Mouse (Mus musculus): ENCODE data around the gene 1500015O10Rik. TPM values are rescaled to one million over a fixed set of nuclear protein-coding genes. Genes with fewer than 3 reads are reported as not detected.

Gene 1500015O10Rik
- polyA plus RNA-seq, 1 experiment from 2014 or later, result 19.0 TPM

- 73% methylated on average over 7 of the region's 7 CpGs for WGBS
- Histone ChIP-seq H3K4me3 (ENCODE audit: control insufficient read depth in 1 of 2, insufficient read depth in 1 of 2, low read depth in 1 of 2, low read length in 2 of 2) (no peak overlapping the region), H3K9ac (ENCODE audit: low read length) (no peak overlapping the region), H3K9me3 (ENCODE audit: control insufficient read depth, low read length) (no peaks in the 10 kb centered on the region), H3K36me3 (ENCODE audit: control insufficient read depth, insufficient read depth, low read length) (no peaks in the 10 kb centered on the region), H3K4me2 (ENCODE audit: low read length) (no peak overlapping the region), H3K27ac (replicated peaks in 1 of 2; ENCODE audit: control insufficient read depth in 1 of 2, insufficient read depth in 1 of 2, low read depth in 2 of 2, low read length in 2 of 2) (no peak overlapping the region), H3K27me3 (ENCODE audit: control insufficient read depth, insufficient read depth, low read length) (no peaks in the 10 kb centered on the region), H3K4me1 (ENCODE audit: control insufficient read depth in 2 of 2, insufficient read depth in 2 of 2, low read length in 2 of 2) (peaks cover 0 to 10% of the 10 kb centered on the region in 2 experiments; a peak in 3 of 4 replicates)
- ATAC-seq (ENCODE audit: insufficient number of reproducible peaks, insufficient read depth, low FRiP score, low read depth), result no peak
Observed at GRCm38 (mm10) chr1:43717967-43718366, 12.4 kb upstream of the 1500015O10Rik start.

GRCm38 (mm10) chr1:43718793-43719192 lies 11.6 kb upstream of the 1500015O10Rik start:
- no peak for ATAC-seq (ENCODE audit: insufficient number of reproducible peaks, insufficient read depth, low FRiP score, low read depth)
- no peaks in the 10 kb centered on the region for H3K27me3 ChIP-seq (ENCODE audit: control insufficient read depth, insufficient read depth, low read length)
- 63% methylated on average over 2 of the region's 2 CpGs for WGBS
- no peaks in the 10 kb centered on the region for H3K9me3 ChIP-seq (ENCODE audit: control insufficient read depth, low read length)
- H3K36me3 ChIP-seq (ENCODE audit: control insufficient read depth, insufficient read depth, low read length), result no peaks in the 10 kb centered on the region
- no peak overlapping the region for H3K27ac ChIP-seq (replicated peaks in 1 of 2; ENCODE audit: control insufficient read depth in 1 of 2, insufficient read depth in 1 of 2, low read depth in 2 of 2, low read length in 2 of 2)
- no peak overlapping the region for H3K4me2 ChIP-seq (ENCODE audit: low read length)
- H3K4me3 ChIP-seq (ENCODE audit: control insufficient read depth in 1 of 2, insufficient read depth in 1 of 2, low read depth in 1 of 2, low read length in 2 of 2), result no peak overlapping the region
- H3K4me1 ChIP-seq (ENCODE audit: control insufficient read depth in 2 of 2, insufficient read depth in 2 of 2, low read length in 2 of 2), result peaks cover 0 to 10% of the 10 kb centered on the region in 2 experiments; a peak in 3 of 4 replicates
- no peak overlapping the region for H3K9ac ChIP-seq (ENCODE audit: low read length)

- Histone ChIP-seq H3K4me1 (ENCODE audit: control insufficient read depth in 2 of 2, insufficient read depth in 2 of 2, low read length in 2 of 2) (no peaks in the 10 kb centered on the region), H3K4me3 (ENCODE audit: control insufficient read depth in 1 of 2, insufficient read depth in 1 of 2, low read depth in 1 of 2, low read length in 2 of 2) (no peak overlapping the region), H3K4me2 (ENCODE audit: low read length) (no peak overlapping the region), H3K27me3 (ENCODE audit: control insufficient read depth, insufficient read depth, low read length) (no peaks in the 10 kb centered on the region), H3K9ac (ENCODE audit: low read length) (no peak overlapping the region), H3K27ac (replicated peaks in 1 of 2; ENCODE audit: control insufficient read depth in 1 of 2, insufficient read depth in 1 of 2, low read depth in 2 of 2, low read length in 2 of 2) (no peak overlapping the region), H3K9me3 (ENCODE audit: control insufficient read depth, low read length) (no peaks in the 10 kb centered on the region), H3K36me3 (ENCODE audit: control insufficient read depth, insufficient read depth, low read length) (no peaks in the 10 kb centered on the region)
- ATAC-seq (ENCODE audit: insufficient number of reproducible peaks, insufficient read depth, low FRiP score, low read depth), result no peak
- WGBS, result 38% methylated on average over 1 of the region's 1 CpGs
Observed at GRCm38 (mm10) chr1:43722459-43722858, 7.9 kb upstream of the 1500015O10Rik start.

GRCm38 (mm10) chr1:43732100-43732499 lies 1.7 kb downstream of the 1500015O10Rik start:
- no peak overlapping the region for H3K4me3 ChIP-seq (ENCODE audit: control insufficient read depth in 1 of 2, insufficient read depth in 1 of 2, low read depth in 1 of 2, low read length in 2 of 2)
- no peak for ATAC-seq (ENCODE audit: insufficient number of reproducible peaks, insufficient read depth, low FRiP score, low read depth)
- no peaks in the 10 kb centered on the region for H3K27me3 ChIP-seq (ENCODE audit: control insufficient read depth, insufficient read depth, low read length)
- H3K36me3 ChIP-seq (ENCODE audit: control insufficient read depth, insufficient read depth, low read length), result no peaks in the 10 kb centered on the region
- peaks cover 3% of the 10 kb centered on the region; the same call in 1 of the 2 replicates for H3K9me3 ChIP-seq (ENCODE audit: control insufficient read depth, low read length)
- 79% methylated on average over 4 of the region's 4 CpGs for WGBS
- H3K4me2 ChIP-seq (ENCODE audit: low read length), result no peak overlapping the region
- H3K4me1 ChIP-seq (ENCODE audit: control insufficient read depth in 2 of 2, insufficient read depth in 2 of 2, low read length in 2 of 2), result peaks cover 4 to 6% of the 10 kb centered on the region in 2 experiments; a peak in 3 of 4 replicates
- H3K9ac ChIP-seq (ENCODE audit: low read length), result no peak overlapping the region
- no peak overlapping the region for H3K27ac ChIP-seq (replicated peaks in 1 of 2; ENCODE audit: control insufficient read depth in 1 of 2, insufficient read depth in 1 of 2, low read depth in 2 of 2, low read length in 2 of 2)

GRCm38 (mm10) chr1:43732657-43733056 lies 2.3 kb downstream of the 1500015O10Rik start:
- no peaks in the 10 kb centered on the region for H3K27me3 ChIP-seq (ENCODE audit: control insufficient read depth, insufficient read depth, low read length)
- H3K27ac ChIP-seq (replicated peaks in 1 of 2; ENCODE audit: control insufficient read depth in 1 of 2, insufficient read depth in 1 of 2, low read depth in 2 of 2, low read length in 2 of 2), result no peak overlapping the region
- peaks cover 4 to 6% of the 10 kb centered on the region in 2 experiments; a peak in 3 of 4 replicates for H3K4me1 ChIP-seq (ENCODE audit: control insufficient read depth in 2 of 2, insufficient read depth in 2 of 2, low read length in 2 of 2)
- no peaks in the 10 kb centered on the region for H3K36me3 ChIP-seq (ENCODE audit: control insufficient read depth, insufficient read depth, low read length)
- H3K4me2 ChIP-seq (ENCODE audit: low read length), result no peak overlapping the region
- H3K4me3 ChIP-seq (ENCODE audit: control insufficient read depth in 1 of 2, insufficient read depth in 1 of 2, low read depth in 1 of 2, low read length in 2 of 2), result no peak overlapping the region
- WGBS, result 83% methylated on average over 1 of the region's 1 CpGs
- H3K9me3 ChIP-seq (ENCODE audit: control insufficient read depth, low read length), result peaks cover 3% of the 10 kb centered on the region; the same call in 1 of the 2 replicates
- H3K9ac ChIP-seq (ENCODE audit: low read length), result no peak overlapping the region
- ATAC-seq (ENCODE audit: insufficient number of reproducible peaks, insufficient read depth, low FRiP score, low read depth), result no peak

GRCm38 (mm10) chr1:43737812-43738518 lies 7.6 kb downstream of the 1500015O10Rik start:
- Histone ChIP-seq H3K27ac (replicated peaks in 1 of 2; ENCODE audit: control insufficient read depth in 1 of 2, insufficient read depth in 1 of 2, low read depth in 2 of 2, low read length in 2 of 2) (no peak overlapping the region), H3K9ac (ENCODE audit: low read length) (no peak overlapping the region), H3K27me3 (ENCODE audit: control insufficient read depth, insufficient read depth, low read length) (no peaks in the 10 kb centered on the region), H3K4me1 (ENCODE audit: control insufficient read depth in 2 of 2, insufficient read depth in 2 of 2, low read length in 2 of 2) (no peaks in the 10 kb centered on the region), H3K4me2 (ENCODE audit: low read length) (no peak overlapping the region), H3K9me3 (ENCODE audit: control insufficient read depth, low read length) (peaks cover 3% of the 10 kb centered on the region; the same call in 1 of the 2 replicates), H3K4me3 (ENCODE audit: control insufficient read depth in 1 of 2, insufficient read depth in 1 of 2, low read depth in 1 of 2, low read length in 2 of 2) (no peak overlapping the region), H3K36me3 (ENCODE audit: control insufficient read depth, insufficient read depth, low read length) (no peaks in the 10 kb centered on the region)
- no peak for ATAC-seq (ENCODE audit: insufficient number of reproducible peaks, insufficient read depth, low FRiP score, low read depth)
- 69% methylated on average over 7 of the region's 7 CpGs for WGBS

- no peak overlapping the region for H3K4me2 ChIP-seq (ENCODE audit: low read length)
- no peak overlapping the region for H3K27ac ChIP-seq (replicated peaks in 1 of 2; ENCODE audit: control insufficient read depth in 1 of 2, insufficient read depth in 1 of 2, low read depth in 2 of 2, low read length in 2 of 2)
- peaks cover 3% of the 10 kb centered on the region; the same call in 1 of the 2 replicates for H3K9me3 ChIP-seq (ENCODE audit: control insufficient read depth, low read length)
- WGBS, result 79% methylated on average over 10 of the region's 10 CpGs
- no peak overlapping the region for H3K4me3 ChIP-seq (ENCODE audit: control insufficient read depth in 1 of 2, insufficient read depth in 1 of 2, low read depth in 1 of 2, low read length in 2 of 2)
- no peaks in the 10 kb centered on the region for H3K36me3 ChIP-seq (ENCODE audit: control insufficient read depth, insufficient read depth, low read length)
- H3K4me1 ChIP-seq (ENCODE audit: control insufficient read depth in 2 of 2, insufficient read depth in 2 of 2, low read length in 2 of 2), result no peaks in the 10 kb centered on the region
- ATAC-seq (ENCODE audit: insufficient number of reproducible peaks, insufficient read depth, low FRiP score, low read depth), result no peak
- no peaks in the 10 kb centered on the region for H3K27me3 ChIP-seq (ENCODE audit: control insufficient read depth, insufficient read depth, low read length)
- no peak overlapping the region for H3K9ac ChIP-seq (ENCODE audit: low read length)
Observed at GRCm38 (mm10) chr1:43738519-43738894, 8.1 kb downstream of the 1500015O10Rik start.

Measured in heart, embryonic 14.5 days (tissue).